Mouse (Mus musculus) ES-Bruce4 (cell line): ENCODE results near the gene Irf1. TPM values are rescaled to one million over a fixed set of nuclear protein-coding genes. Genes with fewer than 3 reads are reported as not detected.

Experiments used
- H3K27ac ChIP-seq: 2 replicates; pipeline ENCODE4 v1.5.1; 2012; ENCODE audit warnings: low read length, inconsistent platforms; ENCODE audit not compliant: insufficient read depth
- H3K27me3 ChIP-seq: 2 replicates; pipeline ENCODE4 v1.6.1; 2012; ENCODE audit warnings: mild to moderate bottlenecking, low read length, inconsistent platforms; ENCODE audit not compliant: control insufficient read depth, poor library complexity, insufficient read depth, severe bottlenecking
- H3K36me3 ChIP-seq: 2 replicates; pipeline ENCODE4 v1.6.1; 2012; ENCODE audit warnings: inconsistent platforms, mild to moderate bottlenecking, low read length, moderate library complexity; ENCODE audit not compliant: control insufficient read depth, poor library complexity, insufficient read depth, severe bottlenecking
- H3K4me1 ChIP-seq: one replicate; pipeline ENCODE4 v1.8.1; 2011; ENCODE audit warnings: low read length; ENCODE audit not compliant: control insufficient read depth, insufficient read depth
- H3K4me3 ChIP-seq: 2 replicates; pipeline ENCODE4 v1.5.1; 2011; ENCODE audit warnings: low read depth, mild to moderate bottlenecking, low read length
- H3K9ac ChIP-seq: 2 replicates; pipeline ENCODE4 v1.6.1; 2012; ENCODE audit warnings: low read depth, mild to moderate bottlenecking, inconsistent platforms; ENCODE audit not compliant: poor library complexity, severe bottlenecking
- H3K9me3 ChIP-seq: replicated peaks from 2 replicates; pipeline ENCODE4 v1.6.1; 2012; ENCODE audit warnings: mild to moderate bottlenecking, low read length, inconsistent platforms; ENCODE audit not compliant: control insufficient read depth, poor library complexity, insufficient read depth, severe bottlenecking
- CTCF ChIP-seq: IDR thresholded peaks from one replicate; pipeline ENCODE4 v1.8.1; 2011; ENCODE audit warnings: low read depth, low read length
- EP300 ChIP-seq: IDR thresholded peaks from 2 replicates; pipeline ENCODE4 v1.6.1; 2011; ENCODE audit warnings: low read depth, low read length; ENCODE audit not compliant: insufficient read depth
- POLR2A ChIP-seq: IDR thresholded peaks from one replicate; pipeline ENCODE4 v1.8.1; 2011; ENCODE audit warnings: low read length; ENCODE audit not compliant: insufficient read depth
- polyA plus RNA-seq: library from polyadenylated mRNA; stranded (reverse); fragments of >200 nt; gene quantifications from 2 replicates; pipeline ENCODE4 v1.2.4, GENCODE M21; 2011; ENCODE audit warnings: low read depth; ENCODE audit not compliant: missing spikeins, insufficient read depth, insufficient read length

Irf1 gene
- polyA plus RNA-seq, 1 experiment: 75.7 TPM

DNA sequence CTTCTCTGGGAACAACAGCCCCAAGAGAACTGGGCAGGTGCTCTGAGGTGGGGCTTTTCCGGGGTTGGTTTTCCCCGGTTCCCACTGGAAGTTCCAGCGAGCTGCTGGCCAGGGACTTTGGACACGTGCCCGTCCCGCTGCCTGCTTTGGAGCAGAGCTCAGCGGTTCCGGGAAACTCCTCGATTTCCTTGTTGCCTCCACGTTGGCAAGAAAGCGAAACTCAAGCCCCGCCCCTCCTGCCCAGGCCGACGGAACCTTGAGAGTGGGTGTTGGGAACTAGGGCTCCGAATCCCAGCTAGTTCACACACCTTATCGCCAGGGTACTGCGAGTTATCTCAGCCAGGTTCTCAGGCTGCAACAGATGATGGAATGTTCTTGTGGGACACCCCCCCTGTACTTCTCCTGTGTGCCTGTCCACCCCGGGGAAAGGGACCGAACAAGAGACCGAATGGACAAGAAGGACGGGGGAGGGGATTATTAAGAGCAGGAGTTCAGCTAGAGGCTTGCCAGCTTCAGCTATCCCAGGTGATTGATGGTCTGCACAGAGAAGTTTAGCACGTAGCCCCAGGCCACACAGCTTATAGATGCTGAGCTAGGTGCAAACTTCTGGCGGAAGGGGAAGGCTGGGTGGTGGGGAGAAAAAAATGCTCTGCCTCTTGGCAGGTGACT, 6.9 kb upstream of the Irf1 start:
- Histone ChIP-seq H3K9me3 (no peaks in the 10 kb centered on the region), H3K4me1 (peaks cover 19% of the 10 kb centered on the region), H3K27ac (0 out of 2 replicates have a peak overlapping the region, but pooled peaks have one; percentile 8), H3K9ac (peak overlapping the region; percentile 68), H3K4me3 (peak overlapping the region; percentile 37), H3K27me3 (no peaks in the 10 kb centered on the region), H3K36me3 (no peaks in the 10 kb centered on the region)
- peak; percentile 31; the same call in 1 of the 2 replicates for TF ChIP-seq EP300
- TF ChIP-seq POLR2A: no peak

- no peaks in the 10 kb centered on the region for H3K9me3 ChIP-seq
- peak overlapping the region; percentile 68 for H3K9ac ChIP-seq
- H3K27me3 ChIP-seq: no peaks in the 10 kb centered on the region
- peaks cover 19% of the 10 kb centered on the region for H3K4me1 ChIP-seq
- no peak for TF ChIP-seq CTCF
- no peak for TF ChIP-seq EP300
- no peak for TF ChIP-seq POLR2A
- H3K36me3 ChIP-seq: no peaks in the 10 kb centered on the region
- 0 out of 2 replicates have a peak overlapping the region, but pooled peaks have one; percentile 1 for H3K27ac ChIP-seq
- peak overlapping the region; percentile 37 for H3K4me3 ChIP-seq
Observed at GRCm38 (mm10) chr11:53763496-53764140, 6.2 kb upstream of the Irf1 start.

DNA sequence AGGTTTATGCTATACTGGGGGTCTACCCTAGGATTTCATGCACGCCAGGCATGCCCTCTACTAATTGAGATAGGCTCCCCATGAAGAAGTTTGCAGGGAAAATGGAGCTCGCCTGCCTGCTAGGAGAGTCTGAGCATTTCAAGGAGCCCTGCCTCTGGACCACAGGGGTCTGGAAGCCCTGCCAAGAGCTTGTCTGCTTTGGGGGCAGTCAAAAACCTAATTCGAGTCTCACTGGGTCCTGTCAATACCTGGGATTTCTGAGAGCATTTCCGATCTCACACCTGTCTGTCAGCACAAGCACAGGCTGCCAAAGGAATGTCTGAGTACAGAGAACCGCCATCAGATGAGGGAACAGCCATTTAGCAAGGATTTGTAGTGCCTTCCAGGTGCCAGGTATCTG, 5.2 kb upstream of the Irf1 start:
- Histone ChIP-seq H3K9me3 (no peaks in the 10 kb centered on the region), H3K27me3 (no peaks in the 10 kb centered on the region), H3K9ac (no peak overlapping the region), H3K36me3 (no peaks in the 10 kb centered on the region), H3K4me3 (no peak overlapping the region), H3K27ac (no peak overlapping the region), H3K4me1 (peaks cover 21% of the 10 kb centered on the region)
- TF ChIP-seq POLR2A: no peak

GRCm38 (mm10) chr11:53768422-53769184, 1.2 kb upstream of the Irf1 start:
- Histone ChIP-seq H3K4me1 (peaks cover 12% of the 10 kb centered on the region), H3K4me3 (no peak overlapping the region), H3K27me3 (no peaks in the 10 kb centered on the region), H3K9ac (no peak overlapping the region), H3K27ac (no peak overlapping the region), H3K9me3 (no peaks in the 10 kb centered on the region), H3K36me3 (no peaks in the 10 kb centered on the region)
- TF ChIP-seq POLR2A: no peak
- no peak for TF ChIP-seq CTCF
- no peak for TF ChIP-seq EP300

DNA sequence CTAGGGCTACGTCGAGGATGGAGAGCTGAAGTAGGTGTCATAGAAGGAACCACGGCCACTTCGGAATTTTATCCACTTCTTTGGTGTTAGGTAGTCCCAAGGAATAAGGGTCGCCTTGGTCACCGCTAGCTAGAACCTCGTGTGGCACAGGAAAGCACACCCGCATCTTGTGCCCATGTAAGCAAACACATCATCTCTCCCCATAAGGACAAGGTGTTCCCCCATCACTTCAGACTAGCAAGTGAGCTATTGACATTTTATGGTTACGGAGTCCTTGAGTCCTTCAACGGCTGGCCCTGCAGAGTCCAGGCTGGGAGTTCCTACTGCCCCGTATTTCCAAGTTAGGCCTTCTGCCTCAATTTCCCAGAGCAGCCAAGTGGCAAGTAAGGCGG, 633 bp upstream of the Irf1 start:
- H3K4me1 ChIP-seq: peaks cover 12% of the 10 kb centered on the region
- 0 out of 2 replicates have a peak overlapping the region, but pooled peaks have one; percentile 16 for H3K9ac ChIP-seq
- peak overlapping the region; percentile 31 for H3K4me3 ChIP-seq
- no peaks in the 10 kb centered on the region for H3K27me3 ChIP-seq
- no peaks in the 10 kb centered on the region for H3K9me3 ChIP-seq
- H3K27ac ChIP-seq: peak overlapping the region; percentile 28; the same call in 1 of the 2 replicates
- peaks cover 4% of the 10 kb centered on the region for H3K36me3 ChIP-seq
- no peak for TF ChIP-seq EP300
- TF ChIP-seq POLR2A: no peak
- TF ChIP-seq CTCF: no peak
